Mouse (Mus musculus) ES-Bruce4 (cell line): Measurements from ENCODE around the gene Chchd5.

ENCODE experiments used
- CTCF ChIP-seq: IDR thresholded peaks from one replicate; pipeline ENCODE4 v1.8.1; 2011; ENCODE audit warnings: low read depth, low read length
- EP300 ChIP-seq: IDR thresholded peaks from 2 replicates; pipeline ENCODE4 v1.6.1; 2011; ENCODE audit warnings: low read depth, low read length; ENCODE audit not compliant: insufficient read depth
- POLR2A ChIP-seq: IDR thresholded peaks from one replicate; pipeline ENCODE4 v1.8.1; 2011; ENCODE audit warnings: low read length; ENCODE audit not compliant: insufficient read depth

GRCm38 (mm10) chr2:129100784-129101310 is 28.7 kb upstream of the Chchd5 start, which contains the start of gene Polr1b:
- no peak for TF ChIP-seq CTCF
- no peak for TF ChIP-seq EP300
- peak; percentile 76 for TF ChIP-seq POLR2A
